Mouse (Mus musculus) kidney, adult 2 months (tissue): ENCODE measurements around the gene Phtf2.

Experiments
- CTCF ChIP-seq: fragments of 200-500 bp; conservative IDR thresholded peaks from 2 replicates; pipeline ENCODE4 v1.5.1; 2011; ENCODE audit warnings: low read depth, mild to moderate bottlenecking, control low read depth, low read length, moderate library complexity, mixed read lengths; ENCODE audit not compliant: insufficient read depth, insufficient read length
- POLR2A ChIP-seq: fragments of 200-500 bp; IDR thresholded peaks from one replicate; pipeline ENCODE4 v1.6.1; 2011; ENCODE audit warnings: low read depth, low read length, control low read depth

DNA sequence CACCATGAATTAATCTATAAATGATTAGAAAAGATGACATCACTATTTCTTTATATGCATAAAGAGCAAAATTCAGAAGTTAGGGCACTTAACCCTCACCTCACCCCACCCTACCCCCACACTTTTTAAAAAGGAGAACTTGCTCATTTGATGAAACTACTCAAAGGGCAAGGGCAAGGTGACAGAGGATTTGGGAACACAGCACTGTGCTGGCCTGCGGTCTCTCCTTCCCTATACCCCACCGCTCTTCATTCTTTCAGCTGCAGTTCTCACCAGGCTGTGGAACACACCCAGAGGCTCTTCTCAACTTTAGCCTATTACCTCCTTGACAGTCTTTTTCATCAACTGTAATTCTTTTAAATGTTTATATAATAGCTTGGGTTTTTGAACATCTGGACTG is 34.9 kb downstream of the Phtf2 start:
- TF ChIP-seq CTCF (no peak), POLR2A (no peak)
